Mouse (Mus musculus) kidney, adult 2 months (tissue): ENCODE measurements at regions not wholly inside any gene's neighbourhood (a gene's known extent, or its start where the extent isn't known, plus 50 kb on each side); places are given as distances from the start of the nearest gene placed in this dataset.
"Not testable (repeated sequence)": the region's sequence is repeated elsewhere in the genome, so short reads cannot be mapped to it uniquely, and the experiment has no call there.

Experiments
- DNase-seq: peaks from one replicate; pipeline ENCODE4 v3.0.0; 2021
- H3K27ac ChIP-seq: fragments of 200-500 bp; 2 replicates; pipeline ENCODE4 v1.5.1; 2012; ENCODE audit warnings: low read depth, low read length, control low read depth, inconsistent platforms; ENCODE audit not compliant: insufficient read depth
- H3K27me3 ChIP-seq: fragments of 200-500 bp; replicated peaks from 2 replicates; pipeline ENCODE4 v1.6.1; 2012; ENCODE audit warnings: mild to moderate bottlenecking, moderate library complexity, low read length, inconsistent platforms; ENCODE audit not compliant: control insufficient read depth, insufficient read depth
- H3K36me3 ChIP-seq: fragments of 200-500 bp; 2 replicates; pipeline ENCODE4 v1.6.1; 2012; ENCODE audit warnings: mild to moderate bottlenecking, moderate library complexity, low read length, inconsistent platforms; ENCODE audit not compliant: control insufficient read depth, insufficient read depth
- H3K4me1 ChIP-seq: fragments of 200-500 bp; 2 replicates; pipeline ENCODE4 v1.6.1; 2011; ENCODE audit warnings: low read length; ENCODE audit not compliant: control insufficient read depth, insufficient read depth
- H3K4me3 ChIP-seq: fragments of 200-500 bp; 2 replicates; pipeline ENCODE4 v1.5.1; 2011; ENCODE audit warnings: mild to moderate bottlenecking, low read depth, low read length, control low read depth; ENCODE audit not compliant: insufficient read depth
- CTCF ChIP-seq: fragments of 200-500 bp; conservative IDR thresholded peaks from 2 replicates; pipeline ENCODE4 v1.5.1; 2011; ENCODE audit warnings: low read depth, mild to moderate bottlenecking, control low read depth, low read length, moderate library complexity, mixed read lengths; ENCODE audit not compliant: insufficient read depth, insufficient read length
- POLR2A ChIP-seq: fragments of 200-500 bp; IDR thresholded peaks from one replicate; pipeline ENCODE4 v1.6.1; 2011; ENCODE audit warnings: low read depth, low read length, control low read depth
- WGBS: fragments of 180-500 bp; shearing (Covaris S2); methylation state at CpG from one replicate; pipeline ENCODE4 v1.1.7; 2018; 5-methylcytosine and 5-hydroxymethylcytosine counted together

DNA sequence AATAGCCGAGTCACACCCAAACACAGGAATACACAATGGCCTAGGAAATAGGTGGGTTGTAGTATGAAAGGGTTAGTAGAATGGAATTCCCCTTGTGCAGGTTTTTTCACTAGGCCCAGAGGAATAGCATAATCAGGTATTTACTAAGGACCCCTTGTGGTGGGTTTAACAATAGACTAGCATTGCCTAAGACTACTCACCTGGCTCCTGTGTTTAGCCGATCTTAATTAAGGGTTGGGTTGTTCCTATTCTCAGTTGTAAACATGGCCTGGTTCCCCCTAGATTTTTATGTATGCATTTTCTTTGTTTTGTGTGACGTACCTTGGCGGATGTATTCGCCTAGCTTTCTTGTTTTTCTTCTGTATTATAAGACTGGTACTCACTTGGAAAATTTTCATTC is 90.8 kb upstream of the Srd5a2 start:
- not testable (repeated sequence) for H3K4me3 ChIP-seq, H3K36me3 ChIP-seq, DNase-seq, H3K27me3 ChIP-seq, H3K4me1 ChIP-seq, H3K27ac ChIP-seq
- 96% methylated on average over 5 of the region's 5 CpGs for WGBS

DNA sequence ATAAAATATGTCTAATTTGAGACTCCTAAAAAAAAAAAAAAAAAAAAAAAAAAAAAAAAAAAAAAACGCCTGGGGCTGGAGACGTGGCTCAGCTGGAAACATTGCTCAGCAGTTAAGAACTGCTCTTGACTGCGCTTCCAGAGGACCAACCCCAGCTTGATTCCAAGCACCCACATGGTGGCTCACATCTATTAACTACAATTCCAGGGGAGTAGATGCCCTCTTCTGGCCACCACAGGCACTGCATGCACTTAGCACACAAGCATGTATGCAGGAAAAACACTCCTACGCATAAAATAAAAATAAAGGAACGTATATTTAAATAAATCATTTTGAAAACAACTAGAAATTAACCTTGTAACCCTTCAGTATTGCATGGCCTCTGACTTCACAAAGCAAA is 87.3 kb upstream of the Srd5a2 start:
- DNase-seq = peak; percentile 24
- WGBS = 81% methylated on average over 5 of the region's 5 CpGs
- Histone ChIP-seq H3K36me3 (no peaks in the 10 kb centered on the region), H3K27ac (no peak overlapping the region), H3K27me3 (no peaks in the 10 kb centered on the region), H3K4me3 (no peak overlapping the region), H3K4me1 (no peaks in the 10 kb centered on the region)
- peak; percentile 68 for TF ChIP-seq CTCF
- no peak for TF ChIP-seq POLR2A

DNA sequence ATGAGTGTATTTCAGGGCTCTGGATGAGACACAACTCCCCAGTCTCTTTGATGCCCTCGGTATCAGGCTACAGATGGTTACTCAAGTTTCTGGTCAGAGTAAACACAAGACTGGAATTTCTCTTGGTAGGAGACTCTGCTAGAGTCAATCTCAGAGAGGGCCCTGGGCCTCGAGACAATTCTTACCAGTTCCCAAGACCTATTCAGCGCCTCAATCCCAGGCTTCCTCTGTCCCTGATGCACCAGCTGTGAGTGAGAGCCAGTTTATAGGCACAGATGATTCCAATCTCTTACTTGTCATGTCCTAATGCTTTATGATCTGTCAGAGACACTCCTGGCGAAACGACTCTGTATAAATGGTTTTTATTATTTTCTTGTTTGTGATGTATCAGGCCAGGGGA is 83.8 kb upstream of the Srd5a2 start:
- no peak overlapping the region for H3K4me3 ChIP-seq
- no peaks in the 10 kb centered on the region for H3K36me3 ChIP-seq
- TF ChIP-seq CTCF (no peak), POLR2A (no peak)
- H3K27me3 ChIP-seq = no peaks in the 10 kb centered on the region
- DNase-seq = no peak
- H3K4me1 ChIP-seq = no peaks in the 10 kb centered on the region
- H3K27ac ChIP-seq = no peak overlapping the region
- WGBS = 52% methylated on average over 5 of the region's 5 CpGs

DNA sequence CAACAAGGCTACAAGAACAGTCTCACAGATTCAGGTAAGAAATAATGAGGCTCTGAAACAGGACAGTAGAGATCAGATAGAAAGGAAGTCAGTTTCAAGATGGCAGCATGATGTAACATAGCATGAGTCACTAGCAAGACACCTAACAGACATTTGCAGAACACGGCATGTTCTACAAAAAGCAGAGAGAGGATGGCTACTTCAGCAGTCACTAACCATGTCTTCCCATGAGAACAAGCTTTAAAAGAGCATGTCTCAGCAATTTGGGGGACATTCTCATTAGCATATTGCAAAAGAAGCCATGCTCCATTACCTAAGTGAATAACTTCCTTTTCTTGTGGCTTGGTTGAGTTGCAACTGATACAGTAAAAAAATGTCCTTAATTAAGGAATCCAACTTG is 75.2 kb upstream of the Srd5a2 start:
- H3K27ac ChIP-seq = no peak overlapping the region
- TF ChIP-seq POLR2A (no peak), CTCF (no peak)
- 89% methylated on average over 1 of the region's 1 CpGs for WGBS
- H3K4me1 ChIP-seq = no peaks in the 10 kb centered on the region
- no peak for DNase-seq
- no peak overlapping the region for H3K4me3 ChIP-seq
- H3K27me3 ChIP-seq = no peaks in the 10 kb centered on the region
- H3K36me3 ChIP-seq = no peaks in the 10 kb centered on the region

DNA sequence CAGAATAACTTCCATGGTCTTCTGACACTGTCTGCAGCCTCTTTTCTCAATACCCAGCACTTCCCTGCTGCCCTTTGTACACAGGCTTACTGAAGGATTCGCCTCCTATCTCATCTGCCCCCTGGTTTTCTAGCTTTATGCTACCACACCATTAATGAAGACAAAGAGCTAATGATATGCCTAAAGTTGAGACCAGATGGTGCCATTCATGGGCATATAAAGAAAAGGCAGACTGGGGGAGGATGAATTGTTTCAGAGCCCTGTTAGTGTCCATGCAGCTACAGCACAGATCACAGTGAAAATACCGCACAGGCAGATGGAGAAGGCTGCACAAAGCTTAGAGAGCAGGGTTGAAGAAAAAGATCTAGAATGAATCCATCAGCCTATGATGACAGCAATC is 73.3 kb upstream of the Srd5a2 start:
- Histone ChIP-seq H3K27me3 (no peaks in the 10 kb centered on the region), H3K4me3 (no peak overlapping the region), H3K4me1 (no peaks in the 10 kb centered on the region), H3K27ac (no peak overlapping the region), H3K36me3 (no peaks in the 10 kb centered on the region)
- TF ChIP-seq CTCF (no peak), POLR2A (no peak)
- 87% methylated on average over 2 of the region's 2 CpGs for WGBS
- no peak for DNase-seq
